Mouse (Mus musculus) heart, adult 8-10 months (tissue): Measurements from ENCODE around the gene Nf2. TPM values are rescaled to one million over a fixed set of nuclear protein-coding genes. Genes with fewer than 3 reads are reported as not detected.

Experiments
- DNase-seq: peaks from one replicate; pipeline ENCODE4 v3.0.0; 2022; ENCODE audit warnings: low spot score
- total RNA-seq, 4 experiments: library from RNA; stranded (reverse); gene quantifications; 2 replicates each; pipeline ENCODE4 v1.2.4; 2022

Nf2 gene
- total RNA-seq, 4 experiments from 2014 or later, result 75.5 to 80.0 (median 78.3) TPM

GRCm38 (mm10) chr11:4793006-4793405 lies 56.3 kb downstream of the Nf2 start:
- no peak for DNase-seq

- DNase-seq, result no peak
These were observed 57.8 kb downstream of the Nf2 start for GRCm38 (mm10) chr11:4791549-4791948.

GRCm38 (mm10) chr11:4789691-4790090 lies 59.6 kb downstream of the Nf2 start:
- DNase-seq, result no peak

- no peak for DNase-seq
These were observed 64.7 kb downstream of the Nf2 start for GRCm38 (mm10) chr11:4784629-4785142.

- DNase-seq, result no peak
These were observed 66.2 kb downstream of the Nf2 start for GRCm38 (mm10) chr11:4783116-4783515.

- DNase-seq, result no peak
These were observed 68.4 kb downstream of the Nf2 start for GRCm38 (mm10) chr11:4780927-4781326.

- no peak for DNase-seq
These were observed 76.4 kb downstream of the Nf2 start for GRCm38 (mm10) chr11:4772925-4773324.

- DNase-seq, result no peak
These were observed 77.6 kb downstream of the Nf2 start for GRCm38 (mm10) chr11:4771756-4772155.

- DNase-seq, result no peak
These were observed 79.5 kb downstream of the Nf2 start for GRCm38 (mm10) chr11:4769881-4770280.

- no peak for DNase-seq
These were observed 80.0 kb downstream of the Nf2 start for GRCm38 (mm10) chr11:4769293-4769692.

GRCm38 (mm10) chr11:4768399-4768798 lies 80.9 kb downstream of the Nf2 start:
- DNase-seq, result no peak

GRCm38 (mm10) chr11:4764476-4764875 lies 84.9 kb downstream of the Nf2 start:
- no peak for DNase-seq

GRCm38 (mm10) chr11:4763631-4764030 lies 85.7 kb downstream of the Nf2 start:
- DNase-seq, result no peak

GRCm38 (mm10) chr11:4762511-4762910 lies 86.8 kb downstream of the Nf2 start:
- DNase-seq, result no peak

- DNase-seq, result no peak
These were observed 87.3 kb downstream of the Nf2 start for GRCm38 (mm10) chr11:4761991-4762390.

- no peak for DNase-seq
These were observed 88.9 kb downstream of the Nf2 start for GRCm38 (mm10) chr11:4760438-4760837.

GRCm38 (mm10) chr11:4757789-4758158 lies 91.6 kb downstream of the Nf2 start:
- DNase-seq, result no peak

GRCm38 (mm10) chr11:4756984-4757788 lies 92.2 kb downstream of the Nf2 start:
- DNase-seq, result no peak

GRCm38 (mm10) chr11:4756460-4756859 lies 92.9 kb downstream of the Nf2 start:
- DNase-seq, result no peak

- DNase-seq, result no peak
These were observed 94.5 kb downstream of the Nf2 start for GRCm38 (mm10) chr11:4754867-4755266.

GRCm38 (mm10) chr11:4754036-4754435 lies 95.3 kb downstream of the Nf2 start:
- DNase-seq, result no peak

- no peak for DNase-seq
These were observed 96.5 kb downstream of the Nf2 start for GRCm38 (mm10) chr11:4752836-4753235.

- no peak for DNase-seq
These were observed 99.1 kb downstream of the Nf2 start for GRCm38 (mm10) chr11:4750263-4750662.

GRCm38 (mm10) chr11:4747285-4747684 lies 102.1 kb downstream of the Nf2 start:
- no peak for DNase-seq
